Mouse (Mus musculus): ENCODE data around the gene Lhfpl3. TPM values are rescaled to one million over a fixed set of nuclear protein-coding genes. Genes with fewer than 3 reads are reported as not detected.

The Lhfpl3 gene
- polyA plus RNA-seq, 1 experiment from 2014 or later, result 0.11 TPM

DNA sequence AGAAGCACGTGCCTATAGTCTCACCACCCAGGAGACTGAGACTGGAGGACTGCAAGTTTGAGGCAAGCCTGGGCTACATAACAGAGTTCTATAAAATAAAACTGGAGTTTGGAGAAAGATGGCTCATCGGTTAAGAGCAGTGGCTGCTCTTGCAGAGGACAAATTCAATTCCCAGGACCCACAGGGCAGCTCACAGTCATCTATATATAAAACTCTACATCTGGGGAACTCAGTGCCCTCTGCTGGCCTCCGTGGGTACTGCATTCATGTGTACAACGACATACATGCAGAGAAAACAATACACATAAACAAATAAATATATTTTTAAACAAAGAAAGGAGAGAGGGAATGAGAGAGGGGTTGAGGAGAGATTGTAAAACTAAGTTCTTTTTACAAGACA lies 501.1 kb downstream of the Lhfpl3 start:
- Histone ChIP-seq H3K27ac (ENCODE audit: low read depth) (no peak overlapping the region), H3K9ac (no peak overlapping the region), H3K4me3 (ENCODE audit: low read depth, low read length) (no peak overlapping the region), H3K36me3 (ENCODE audit: insufficient read depth) (no peaks in the 10 kb centered on the region), H3K9me3 (ENCODE audit: low read depth, low read length) (no peaks in the 10 kb centered on the region), H3K4me2 (no peak overlapping the region), H3K4me1 (ENCODE audit: insufficient read depth) (peaks cover 4% of the 10 kb centered on the region; the same call in 1 of the 2 replicates), H3K27me3 (ENCODE audit: insufficient read depth, low read length) (no peaks in the 10 kb centered on the region)
- DNase-seq, result peak; percentile 58
- peak; percentile 61 for TF ChIP-seq CTCF (IDR thresholded peaks at IDR 0.05; ENCODE audit: low read depth)
- no peak for ATAC-seq (ENCODE audit: insufficient read depth)
- 34% methylated on average over 4 of the region's 4 CpGs for WGBS

DNA sequence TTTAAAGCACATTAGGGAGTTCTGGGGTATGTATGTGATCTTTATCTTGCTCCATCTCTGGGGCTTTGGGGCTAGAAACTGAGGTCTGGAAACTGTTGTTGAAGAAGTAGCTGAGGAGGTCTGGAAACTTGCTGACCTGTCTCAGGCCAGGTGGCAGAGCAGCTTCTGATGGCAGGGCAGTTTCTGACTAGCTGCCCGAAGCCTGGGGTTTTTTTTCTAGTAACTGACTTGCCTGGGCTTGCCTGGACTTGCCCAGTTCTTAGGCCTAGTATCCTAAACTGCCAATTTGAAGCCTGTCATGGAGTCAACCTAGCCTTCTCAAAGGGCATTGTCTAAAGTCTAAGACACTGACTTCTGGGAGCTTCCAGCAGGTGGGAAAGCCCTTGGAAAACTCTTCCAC lies 501.9 kb downstream of the Lhfpl3 start:
- DNase-seq, result no peak
- H3K4me3 ChIP-seq (ENCODE audit: low read depth, low read length), result no peak overlapping the region
- H3K27me3 ChIP-seq (ENCODE audit: insufficient read depth, low read length), result no peaks in the 10 kb centered on the region
- H3K9ac ChIP-seq, result no peak overlapping the region
- no peak overlapping the region for H3K4me2 ChIP-seq
- ATAC-seq (ENCODE audit: insufficient read depth), result no peak
- peaks cover 4% of the 10 kb centered on the region; the same call in 1 of the 2 replicates for H3K4me1 ChIP-seq (ENCODE audit: insufficient read depth)
- no peak overlapping the region for H3K27ac ChIP-seq (ENCODE audit: low read depth)
- H3K9me3 ChIP-seq (ENCODE audit: low read depth, low read length), result no peaks in the 10 kb centered on the region
- H3K36me3 ChIP-seq (ENCODE audit: insufficient read depth), result no peaks in the 10 kb centered on the region
- TF ChIP-seq CTCF (IDR thresholded peaks at IDR 0.05; ENCODE audit: low read depth), result no peak
- 79% methylated on average over 1 of the region's 1 CpGs for WGBS

DNA sequence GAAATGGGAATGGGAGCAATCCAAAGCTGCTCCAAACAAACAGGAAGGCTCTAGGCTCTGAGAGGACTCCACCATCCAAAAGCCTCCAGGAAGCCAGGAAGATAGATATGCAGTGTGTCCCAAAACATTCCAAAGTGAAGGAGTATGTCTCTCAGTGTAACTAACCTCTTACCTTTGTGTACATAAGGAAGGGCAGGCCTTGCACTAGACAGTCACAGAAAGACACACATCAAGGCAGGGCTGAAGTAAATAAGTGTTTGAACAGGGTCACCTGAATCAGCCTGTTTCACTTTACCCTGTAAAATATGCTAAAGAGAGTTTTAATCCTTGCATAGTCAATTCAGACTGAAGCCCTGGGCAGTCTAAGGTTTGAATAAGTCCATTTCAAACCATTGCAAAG lies 502.4 kb downstream of the Lhfpl3 start:
- H3K27ac ChIP-seq (ENCODE audit: low read depth), result no peak overlapping the region
- peaks cover 4% of the 10 kb centered on the region; the same call in 1 of the 2 replicates for H3K4me1 ChIP-seq (ENCODE audit: insufficient read depth)
- no peak overlapping the region for H3K4me2 ChIP-seq
- no peak overlapping the region for H3K9ac ChIP-seq
- TF ChIP-seq CTCF (IDR thresholded peaks at IDR 0.05; ENCODE audit: low read depth), result no peak
- no peaks in the 10 kb centered on the region for H3K27me3 ChIP-seq (ENCODE audit: insufficient read depth, low read length)
- DNase-seq, result no peak
- no peak for ATAC-seq (ENCODE audit: insufficient read depth)
- H3K9me3 ChIP-seq (ENCODE audit: low read depth, low read length), result no peaks in the 10 kb centered on the region
- no peaks in the 10 kb centered on the region for H3K36me3 ChIP-seq (ENCODE audit: insufficient read depth)
- H3K4me3 ChIP-seq (ENCODE audit: low read depth, low read length), result no peak overlapping the region

DNA sequence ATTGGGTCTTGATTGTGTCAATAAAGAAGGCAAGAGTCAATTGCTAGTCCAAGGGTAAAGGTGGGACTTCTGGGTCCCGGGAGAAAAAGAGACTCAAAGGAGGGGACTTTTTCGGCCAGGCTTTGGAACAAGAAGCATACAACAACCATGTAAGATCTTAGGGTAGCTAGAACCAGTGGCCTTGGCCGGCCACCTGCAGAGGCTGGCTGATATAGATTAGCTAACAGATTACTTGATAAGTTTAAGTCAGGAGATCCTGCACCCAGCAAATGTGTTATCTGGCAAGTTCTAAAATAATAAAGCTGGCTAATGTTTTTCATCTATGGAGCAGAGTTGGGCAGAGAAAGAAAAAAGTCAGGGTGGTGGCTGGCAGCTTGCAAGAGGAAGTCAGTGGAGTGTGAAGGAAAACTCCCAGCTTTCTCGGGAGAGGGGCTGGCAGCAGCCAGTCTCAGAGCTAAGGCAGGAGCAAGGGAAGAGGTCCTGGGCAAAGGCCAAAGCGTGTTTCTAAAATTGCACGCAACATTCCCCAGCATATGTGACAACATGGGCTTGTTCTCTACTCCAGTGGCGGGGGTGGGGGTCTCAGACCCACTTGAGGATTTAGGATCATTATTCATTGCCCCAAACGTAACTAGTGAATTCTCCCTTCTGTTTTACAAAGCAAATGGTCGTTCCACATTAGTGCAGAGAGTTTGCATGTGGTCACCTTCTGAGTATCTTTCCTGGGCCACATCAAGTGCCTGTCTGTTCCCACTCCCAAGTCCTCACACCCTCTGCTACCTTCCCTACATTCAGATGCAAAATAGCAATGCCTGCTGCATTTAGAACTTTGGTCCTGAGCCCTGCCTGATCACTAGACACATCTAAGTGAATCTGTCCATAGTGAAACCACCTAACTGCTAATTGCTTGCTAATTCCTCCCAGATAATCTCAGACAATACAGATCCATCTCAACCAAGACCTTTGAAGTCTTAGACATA lies 504.3 kb downstream of the Lhfpl3 start:
- Histone ChIP-seq H3K27me3 (ENCODE audit: insufficient read depth, low read length) (no peaks in the 10 kb centered on the region), H3K9ac (no peak overlapping the region), H3K9me3 (ENCODE audit: low read depth, low read length) (no peaks in the 10 kb centered on the region), H3K27ac (ENCODE audit: low read depth) (no peak overlapping the region; the same call in 1 of the 2 replicates), H3K4me3 (ENCODE audit: low read depth, low read length) (no peak overlapping the region), H3K4me1 (ENCODE audit: insufficient read depth) (peaks cover 4% of the 10 kb centered on the region; the same call in 1 of the 2 replicates), H3K4me2 (no peak overlapping the region), H3K36me3 (ENCODE audit: insufficient read depth) (no peaks in the 10 kb centered on the region)
- peak; percentile 39; the same call in 1 of the 2 replicates for ATAC-seq (ENCODE audit: insufficient read depth)
- TF ChIP-seq CTCF (IDR thresholded peaks at IDR 0.05; ENCODE audit: low read depth), result no peak
- WGBS, result 32% methylated on average over 9 of the region's 9 CpGs
- peak; percentile 69 for DNase-seq

DNA sequence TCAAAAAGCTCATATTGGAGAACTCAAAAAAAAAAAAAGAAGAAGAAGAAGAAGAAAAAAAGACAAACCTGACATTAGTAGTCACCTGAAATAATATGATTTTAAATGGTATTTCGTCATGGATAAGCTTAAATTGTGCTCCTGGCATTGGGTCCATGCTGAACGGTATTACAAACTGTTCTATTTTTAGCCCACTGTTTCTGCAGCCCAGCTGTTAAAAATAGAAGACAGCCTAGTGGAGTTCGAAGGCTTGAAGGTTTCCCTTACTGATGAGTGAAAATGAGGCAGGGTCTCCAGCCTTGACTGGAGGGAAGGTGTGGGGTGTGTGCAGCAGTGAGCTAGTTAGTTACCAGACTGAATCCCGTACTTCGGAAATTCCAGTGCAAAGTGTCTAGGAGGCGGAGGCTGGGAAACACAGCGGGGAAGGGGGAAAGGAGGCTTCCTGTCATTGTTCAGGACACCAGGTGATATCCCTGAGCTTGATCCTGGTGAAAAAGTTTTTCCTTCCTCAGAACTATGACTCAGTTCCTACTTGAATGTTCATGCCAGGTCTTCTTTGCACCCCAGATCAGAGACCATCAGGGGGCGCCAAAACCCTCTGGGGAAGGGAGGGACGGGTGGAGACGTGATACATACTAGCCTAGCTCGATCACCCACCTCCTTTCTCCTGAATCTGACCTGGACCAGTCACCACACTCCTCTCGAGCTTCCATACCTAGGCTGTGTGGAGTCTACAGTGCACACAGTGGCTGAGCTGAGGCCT lies 505.8 kb downstream of the Lhfpl3 start:
- Histone ChIP-seq H3K27ac (ENCODE audit: low read depth) (peak overlapping the region; percentile 42; the same call in 1 of the 2 replicates), H3K9me3 (ENCODE audit: low read depth, low read length) (no peaks in the 10 kb centered on the region), H3K27me3 (ENCODE audit: insufficient read depth, low read length) (no peaks in the 10 kb centered on the region), H3K9ac (no peak overlapping the region), H3K4me2 (peak overlapping the region; percentile 42; the same call in 1 of the 2 replicates), H3K36me3 (ENCODE audit: insufficient read depth) (no peaks in the 10 kb centered on the region), H3K4me3 (ENCODE audit: low read depth, low read length) (no peak overlapping the region), H3K4me1 (ENCODE audit: insufficient read depth) (peaks cover 4% of the 10 kb centered on the region; the same call in 1 of the 2 replicates)
- 24% methylated on average over 12 of the region's 12 CpGs for WGBS
- TF ChIP-seq CTCF (IDR thresholded peaks at IDR 0.05; ENCODE audit: low read depth), result peak; percentile 68
- ATAC-seq (ENCODE audit: insufficient read depth) (peak; percentile 80), DNase-seq (peak; percentile 76)

DNA sequence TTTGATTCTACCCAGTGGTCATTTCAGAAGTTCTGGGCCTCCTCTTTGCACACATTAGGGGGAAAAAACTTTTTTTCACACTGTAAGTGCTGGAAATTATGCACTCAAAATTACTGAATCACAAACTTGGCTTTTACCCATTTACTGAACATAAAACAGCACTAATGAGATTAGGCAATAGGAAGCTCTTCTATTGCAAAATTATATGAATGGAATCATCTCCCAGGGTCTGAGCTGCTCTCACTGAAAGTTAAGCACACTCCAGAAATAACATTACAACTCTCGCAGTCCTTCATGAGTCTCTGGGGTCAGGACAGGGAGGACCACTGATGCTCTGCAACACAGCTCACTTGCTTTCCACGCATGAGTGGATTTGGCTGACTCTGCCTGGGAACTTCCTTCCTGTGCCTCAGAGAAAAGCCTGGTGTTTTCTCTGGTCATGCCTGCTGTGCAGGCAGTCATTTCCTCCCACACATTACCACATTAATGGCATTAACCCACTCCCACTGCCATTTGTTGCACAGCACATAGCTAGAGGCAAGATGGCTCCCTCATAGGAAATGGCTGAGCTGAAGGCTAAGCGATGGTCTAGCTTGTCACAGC lies 510.1 kb downstream of the Lhfpl3 start:
- Histone ChIP-seq H3K9ac (no peak overlapping the region), H3K9me3 (ENCODE audit: low read depth, low read length) (no peaks in the 10 kb centered on the region), H3K36me3 (ENCODE audit: insufficient read depth) (no peaks in the 10 kb centered on the region), H3K4me2 (no peak overlapping the region), H3K4me3 (ENCODE audit: low read depth, low read length) (no peak overlapping the region), H3K27ac (ENCODE audit: low read depth) (no peak overlapping the region), H3K27me3 (ENCODE audit: insufficient read depth, low read length) (no peaks in the 10 kb centered on the region), H3K4me1 (ENCODE audit: insufficient read depth) (no peaks in the 10 kb centered on the region)
- no peak for DNase-seq
- TF ChIP-seq CTCF (IDR thresholded peaks at IDR 0.05; ENCODE audit: low read depth), result no peak
- whole genome bisulfite sequencing, result 69% methylated on average over 3 of the region's 3 CpGs
- no peak for ATAC-seq (ENCODE audit: insufficient read depth)
